Mouse (Mus musculus) ES-E14 (cell line): ENCODE measurements at regions not wholly inside any gene's neighbourhood (a gene's known extent, or its start where the extent isn't known, plus 50 kb on each side); places are given as distances from the start of the nearest gene placed in this dataset.

Source experiments
- CHD2 ChIP-seq: IDR thresholded peaks from 2 replicates; pipeline ENCODE4 v1.6.1; 2014; ENCODE audit warnings: mild to moderate bottlenecking, low read depth, low read length, inconsistent platforms
- HCFC1 ChIP-seq: IDR thresholded peaks from 2 replicates; pipeline ENCODE4 v1.6.1; 2012; ENCODE audit warnings: low read length, inconsistent platforms, borderline replicate concordance; ENCODE audit not compliant: insufficient read depth
- MAFK ChIP-seq: IDR thresholded peaks from 2 replicates; pipeline ENCODE4 v1.6.1; 2014; ENCODE audit warnings: mild to moderate bottlenecking, low read depth, low read length, inconsistent platforms; ENCODE audit not compliant: insufficient read depth

DNA sequence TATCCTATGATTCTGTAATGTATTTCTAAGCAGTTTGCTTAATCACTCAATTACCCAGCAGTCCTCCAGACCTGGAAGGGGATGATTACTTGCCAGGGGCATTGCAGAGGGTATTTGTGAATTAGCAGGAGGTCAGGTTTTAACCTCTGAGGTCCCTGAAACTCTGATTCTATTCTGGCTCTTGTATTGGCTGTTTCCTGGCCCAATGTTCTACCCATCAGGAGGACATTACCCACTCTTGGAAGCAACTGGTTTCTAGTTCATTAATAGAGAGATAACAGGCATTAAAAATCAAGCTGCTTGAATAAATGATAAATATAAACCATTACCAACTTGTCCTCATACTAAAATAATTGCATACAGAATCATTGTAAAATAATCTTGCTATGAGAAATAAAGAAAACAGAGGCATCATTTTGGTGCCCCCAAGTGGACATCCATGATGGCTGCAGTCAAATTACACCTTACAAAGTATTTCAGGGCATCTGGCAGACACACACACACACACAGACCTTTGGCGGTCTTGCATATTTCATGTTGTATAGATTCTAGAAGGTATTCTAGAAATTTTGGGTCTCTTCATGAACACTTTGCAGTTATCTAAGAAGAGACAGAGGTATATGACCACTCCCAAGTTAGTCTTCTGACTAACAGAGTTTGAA, 385.6 kb downstream of the Car8 start:
- TF ChIP-seq HCFC1 (no peak), MAFK (no peak), CHD2 (no peak)
